Mouse (Mus musculus): ENCODE results near the gene Gli1.
"Not testable (repeated sequence)": the region's sequence is repeated elsewhere in the genome, so short reads cannot be mapped to it uniquely, and the experiment has no call there.

The Gli1 gene

DNA sequence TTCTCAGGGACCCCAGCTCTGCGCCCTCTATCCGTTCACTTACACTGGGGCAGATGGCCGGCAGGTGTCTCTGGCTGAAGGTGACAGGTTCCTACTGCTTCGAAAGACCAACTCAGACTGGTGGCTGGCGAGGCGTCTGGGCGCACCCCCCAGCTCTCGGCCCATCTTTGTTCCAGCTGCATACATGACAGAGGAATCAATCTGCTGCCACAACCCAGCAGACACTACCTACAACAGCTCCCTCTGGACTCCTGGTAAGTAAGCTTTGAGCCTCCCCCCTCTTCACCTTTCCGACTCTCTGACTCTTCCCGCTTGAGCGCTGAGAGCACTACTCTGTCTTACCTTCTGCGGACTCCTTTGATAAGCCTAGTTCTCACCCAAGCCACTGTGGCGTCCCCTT lies 19.6 kb downstream of the Gli1 start:
- no peak for ATAC-seq (ENCODE audit: low TSS enrichment)

DNA sequence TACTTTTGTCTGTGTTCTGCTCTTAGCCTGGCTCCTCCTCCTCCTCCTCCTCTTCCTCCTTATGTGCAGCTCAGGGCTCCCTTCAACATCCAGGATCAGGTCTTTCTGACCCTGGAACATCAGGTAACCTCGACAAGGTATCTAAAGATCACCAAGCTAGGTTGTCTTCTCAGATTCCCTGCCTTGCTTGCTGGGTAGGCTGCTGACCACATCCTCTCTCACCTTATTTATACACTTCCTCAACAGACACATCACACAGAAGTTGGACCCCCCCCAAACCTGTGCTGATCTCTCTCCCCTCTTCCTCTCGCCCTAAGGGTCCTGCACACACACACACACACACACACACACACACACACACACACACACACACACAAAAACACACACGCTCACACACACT lies 20.2 kb downstream of the Gli1 start, which contains the start of gene Arhgap9:
Gene Arhgap9, plus strand, starts transcription at position 344 of the 400 bp plus-strand sequence.
- ATAC-seq (ENCODE audit: low TSS enrichment), result no peak

DNA sequence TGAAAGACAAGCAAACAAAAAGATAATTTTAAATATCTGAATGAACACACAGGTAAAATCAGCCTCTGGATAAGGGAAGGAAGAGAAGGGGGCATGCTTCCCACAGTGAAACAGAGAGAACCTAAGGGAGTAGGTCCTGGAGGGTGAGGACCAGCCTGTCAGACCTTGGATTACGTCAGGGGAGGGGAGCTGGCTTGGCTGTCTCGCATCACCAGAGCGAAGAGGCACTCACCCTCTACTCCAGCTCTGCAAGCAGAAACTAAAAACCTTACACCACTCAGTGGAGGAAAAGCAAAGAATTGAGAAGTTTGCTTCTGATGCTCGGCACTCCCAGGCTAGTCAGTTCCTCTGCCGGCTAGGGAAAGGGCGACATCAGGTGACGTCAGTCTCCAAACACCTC lies 21.8 kb downstream of the Gli1 start:
- ATAC-seq (ENCODE audit: low TSS enrichment), result no peak

DNA sequence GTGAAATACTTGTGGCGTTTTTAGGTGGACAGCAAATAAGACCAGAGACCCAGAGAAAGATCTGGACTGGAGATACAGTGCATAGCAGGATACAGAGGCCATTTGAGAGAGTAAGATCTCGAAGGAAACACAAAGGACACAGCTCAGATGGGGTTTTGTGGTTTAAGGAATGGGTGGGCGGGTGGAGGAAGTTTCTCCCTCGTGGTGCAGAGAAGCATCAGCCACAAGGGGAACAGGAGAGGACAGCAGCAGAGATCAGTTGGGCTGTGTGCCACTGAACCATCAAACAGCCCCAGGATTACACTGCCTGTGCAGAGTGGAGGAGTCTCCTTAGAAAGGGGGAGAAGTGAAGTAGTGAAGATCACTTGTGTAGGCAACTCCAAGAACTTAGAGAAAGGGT lies 23.8 kb downstream of the Gli1 start:
- ATAC-seq (ENCODE audit: low TSS enrichment), result no peak

DNA sequence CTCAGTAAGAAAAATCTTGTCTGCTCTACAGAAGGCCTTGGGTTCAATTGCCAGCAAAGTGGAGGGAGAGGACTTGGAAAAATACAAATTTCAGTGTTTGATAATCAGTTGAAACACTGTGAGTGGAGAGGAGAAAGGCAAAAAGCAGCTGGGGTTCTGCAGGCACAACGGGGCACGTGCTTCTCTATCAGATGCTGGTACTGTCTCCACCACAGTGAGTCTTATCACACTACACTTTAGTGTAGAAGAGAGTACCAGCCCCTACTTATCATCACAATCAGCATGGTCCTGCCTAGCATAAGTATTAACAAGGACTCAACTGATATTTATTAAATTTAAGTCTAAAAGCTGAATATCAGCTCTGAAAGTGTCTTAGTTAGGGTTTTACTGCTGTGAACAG lies 24.5 kb downstream of the Gli1 start:
- ATAC-seq (ENCODE audit: low TSS enrichment), result no peak

DNA sequence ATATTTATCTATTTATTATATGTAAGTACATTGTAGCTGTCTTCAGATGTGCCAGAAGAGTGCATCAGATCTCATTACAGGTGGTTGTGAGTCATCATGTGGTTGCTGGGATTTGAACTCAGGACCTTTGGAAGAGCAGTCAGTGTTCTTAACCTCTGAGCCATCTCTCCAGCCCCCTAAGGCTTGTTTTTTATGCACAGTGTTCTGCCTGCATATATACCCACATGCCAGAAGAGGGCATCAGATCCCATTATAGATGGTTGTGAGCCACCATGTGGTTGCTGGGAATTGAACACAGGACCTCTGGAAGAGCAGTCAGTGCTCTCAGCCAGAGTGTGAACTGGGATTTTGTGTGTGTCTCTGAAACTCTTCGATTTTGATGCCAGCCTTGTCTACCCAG lies 26.8 kb downstream of the Gli1 start:
- not testable (repeated sequence) for ATAC-seq (ENCODE audit: low TSS enrichment)

DNA sequence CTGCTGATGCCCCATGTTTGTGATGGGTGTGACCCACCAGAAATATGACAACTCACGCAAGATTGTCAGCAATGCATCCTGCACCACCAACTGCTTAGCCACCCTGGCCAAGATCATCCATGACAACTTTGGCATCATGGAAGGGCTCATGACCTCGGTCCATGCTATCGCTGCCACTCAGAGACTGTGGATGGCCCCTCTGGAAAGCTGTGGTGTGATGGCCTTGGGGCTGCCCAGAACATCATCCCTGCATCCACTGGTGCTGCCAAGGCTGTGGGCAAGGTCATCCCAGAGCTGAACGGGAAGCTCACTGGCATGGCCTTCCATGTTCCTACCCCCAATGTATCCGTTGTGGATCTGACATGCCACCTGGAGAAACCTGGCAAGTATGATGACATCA lies 28.3 kb downstream of the Gli1 start:
- not testable (repeated sequence) for ATAC-seq (ENCODE audit: low TSS enrichment)

DNA sequence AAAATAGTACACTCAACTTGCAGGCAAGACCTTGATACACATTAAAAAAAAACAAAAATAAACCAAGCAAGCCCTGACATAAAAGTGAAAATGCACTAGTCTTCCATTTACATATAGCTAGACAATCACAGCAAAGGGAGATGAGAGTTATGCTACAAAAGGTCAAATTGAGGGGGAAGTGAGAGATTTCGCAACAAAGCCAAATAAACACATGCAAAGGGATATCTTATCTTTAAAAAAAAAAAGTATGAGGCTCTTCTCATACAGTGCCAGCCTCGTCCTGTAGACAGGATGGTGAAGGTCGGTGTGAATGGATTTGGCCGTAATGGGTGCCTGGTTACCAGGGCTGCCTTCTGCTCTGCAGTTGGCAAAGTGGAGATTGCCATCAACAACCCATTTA lies 28.9 kb downstream of the Gli1 start:
- no peak for ATAC-seq (ENCODE audit: low TSS enrichment)

DNA sequence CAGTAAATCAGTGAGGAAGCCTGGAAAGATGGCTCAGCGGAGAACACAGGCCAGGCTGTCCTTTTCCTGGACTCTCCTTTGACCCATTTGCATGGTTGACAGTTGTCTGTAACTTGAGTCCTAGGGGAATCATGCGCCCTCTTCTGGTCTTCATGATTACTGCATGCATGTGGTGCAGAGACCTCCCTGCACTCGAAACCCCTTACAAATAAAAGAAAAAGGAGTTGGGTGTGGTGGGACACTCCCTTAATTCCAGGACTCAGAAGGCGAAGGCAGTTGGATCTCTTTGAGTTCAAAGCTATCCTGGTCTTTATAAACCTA lies 29.5 kb downstream of the Gli1 start:
- ATAC-seq (ENCODE audit: low TSS enrichment), result peak; percentile 60

DNA sequence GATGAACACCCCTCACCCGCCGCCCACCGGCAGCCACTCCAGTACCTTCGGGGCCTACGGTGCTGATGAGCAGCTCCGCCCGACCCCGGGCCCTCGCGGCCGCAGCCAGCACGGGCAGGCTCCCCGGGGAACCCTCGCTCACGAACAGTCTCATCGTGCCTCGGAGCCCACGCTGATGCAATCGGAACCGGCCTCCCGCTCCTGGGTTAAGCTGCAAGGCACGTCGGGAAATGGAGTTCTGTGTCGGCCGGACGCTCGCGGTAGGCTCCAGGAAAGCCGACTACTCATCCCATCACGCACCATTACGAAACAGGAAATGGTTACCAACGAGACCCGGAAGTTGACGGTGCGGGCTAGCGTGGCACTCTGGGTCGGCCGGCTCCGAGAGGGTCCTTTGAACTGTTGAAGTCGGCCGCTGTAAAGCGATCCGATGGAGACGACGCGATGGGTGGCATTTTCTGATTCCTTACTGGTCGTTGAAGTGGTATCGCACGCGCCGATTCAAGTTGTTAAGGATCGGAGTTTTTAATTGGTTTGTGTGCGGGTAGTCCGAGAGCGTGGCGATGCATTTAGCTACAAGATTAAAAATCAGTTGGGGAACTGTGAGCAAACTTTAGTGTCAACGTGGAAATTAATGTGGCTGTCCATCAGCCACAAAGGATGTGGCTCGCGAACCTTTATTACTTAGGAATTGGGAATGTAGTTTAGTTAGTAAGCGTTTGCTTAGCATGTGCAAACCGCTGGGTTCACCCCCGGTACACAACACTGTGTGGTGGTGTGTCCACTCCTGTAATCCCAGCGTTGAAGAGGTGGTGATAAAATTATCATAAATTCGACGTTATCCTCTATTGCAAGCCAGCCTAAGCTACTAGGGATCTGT lies 30.1 kb downstream of the Gli1 start, which contains the start of gene Mars:
Gene Mars, minus strand, starts transcription at position 311 of the 880 bp plus-strand sequence.
- ATAC-seq (ENCODE audit: low TSS enrichment), result peak; percentile 98

DNA sequence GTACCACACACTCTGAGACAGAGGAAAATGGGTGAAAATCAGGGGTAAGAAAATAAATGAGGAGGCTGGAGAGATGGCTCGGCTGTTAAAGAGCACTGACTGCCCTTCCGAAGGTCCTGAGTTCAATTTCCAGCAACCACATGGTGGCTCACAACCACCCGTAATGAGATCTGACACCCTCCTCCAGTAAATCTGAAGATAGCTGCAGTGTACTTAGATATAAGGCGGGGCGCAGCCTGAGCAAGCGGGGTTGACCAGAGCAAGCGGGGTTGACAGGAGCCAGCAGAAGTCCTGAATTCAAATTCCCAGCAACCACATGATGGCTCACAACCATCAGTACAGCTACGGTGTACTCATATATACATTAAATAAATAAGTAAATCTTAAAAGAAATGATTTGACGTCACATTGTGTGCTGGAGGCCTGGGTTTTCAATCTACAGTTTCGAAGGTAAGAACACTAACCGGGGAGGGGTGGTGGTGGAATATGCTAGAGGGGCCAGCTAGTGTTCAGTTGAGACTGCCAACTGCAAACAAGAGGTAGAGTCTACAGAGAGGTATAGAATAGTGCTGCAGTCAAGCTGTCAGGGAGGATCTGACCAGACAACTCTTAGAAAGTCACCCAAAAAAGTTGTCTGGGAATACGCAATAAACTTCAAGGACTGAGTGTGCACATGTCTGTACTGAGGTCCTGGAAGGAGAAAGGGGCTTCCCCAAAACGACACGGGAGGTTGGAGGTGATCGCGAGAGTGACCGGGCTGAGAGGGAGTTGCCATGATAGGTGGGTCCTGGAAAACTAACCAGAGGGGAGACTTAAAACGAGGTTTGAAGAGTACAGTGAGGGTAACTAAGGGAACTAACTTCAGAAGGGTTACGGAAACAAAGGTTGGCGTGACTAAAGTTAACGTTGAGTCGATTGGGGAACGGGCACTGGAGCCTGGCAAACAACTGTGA lies 31.0 kb downstream of the Gli1 start:
- 0 out of 2 replicates have a peak, but pooled peaks have one; percentile 1 for ATAC-seq (ENCODE audit: low TSS enrichment)

DNA sequence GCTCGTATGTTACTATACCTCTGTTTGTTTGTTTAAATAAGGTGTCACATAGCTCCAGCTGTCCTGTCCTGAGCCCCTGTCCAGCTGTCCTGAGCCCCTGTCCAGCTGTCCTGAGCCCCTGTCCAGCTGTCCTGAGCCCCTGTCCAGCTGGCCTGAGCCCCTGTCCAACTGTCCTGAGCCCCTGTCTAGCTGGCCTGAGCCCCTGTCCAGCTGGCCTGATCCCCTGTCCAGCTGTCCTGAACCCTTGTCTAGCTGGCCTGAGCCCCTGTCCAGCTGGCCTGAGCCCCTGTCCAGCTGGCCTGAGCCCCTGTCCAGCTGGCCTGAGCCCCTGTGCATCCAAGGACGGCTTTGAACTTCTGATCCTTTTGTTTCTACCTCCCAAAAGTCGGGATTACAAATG lies 32.6 kb downstream of the Gli1 start:
- ATAC-seq (ENCODE audit: low TSS enrichment), result not testable (repeated sequence)

DNA sequence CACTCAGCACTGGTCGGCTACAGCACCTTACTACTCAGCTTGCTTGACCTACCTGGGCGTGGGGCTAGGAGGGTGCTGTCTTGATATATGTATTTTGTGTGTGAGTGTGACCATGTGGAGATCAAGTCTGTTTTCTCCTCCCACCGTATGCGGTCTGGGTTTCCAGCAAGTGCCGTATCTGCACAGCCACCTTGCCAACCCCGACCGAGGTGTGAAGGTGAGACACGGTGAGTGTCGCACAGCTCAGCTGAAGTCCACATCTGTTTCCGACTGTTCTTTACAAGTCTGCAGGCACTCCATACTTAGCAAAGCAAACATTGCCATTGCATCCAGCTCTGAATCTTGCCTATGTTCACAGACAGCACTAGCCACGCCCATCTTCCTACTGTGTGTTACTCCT lies 38.6 kb downstream of the Gli1 start:
- ATAC-seq (ENCODE audit: low TSS enrichment), result no peak

DNA sequence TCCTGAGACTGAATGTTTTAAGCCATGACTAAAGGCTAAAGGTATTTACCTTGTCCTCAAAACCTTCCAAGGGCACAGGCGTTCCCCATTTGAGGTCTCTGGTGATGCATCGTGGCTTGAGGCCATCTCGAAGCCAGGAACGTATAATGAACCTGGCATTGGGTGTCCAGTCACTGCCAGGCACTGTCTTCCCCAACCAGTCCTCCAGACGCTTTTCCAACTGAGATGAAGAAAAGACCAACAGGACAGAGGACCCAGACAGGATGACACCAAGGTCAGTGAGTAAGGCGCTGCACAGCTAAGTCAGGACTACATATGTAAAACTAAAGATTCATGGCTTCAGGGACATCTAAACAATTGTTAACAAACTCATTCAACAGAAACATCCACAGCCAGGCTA lies 41.4 kb downstream of the Gli1 start:
- no peak for ATAC-seq (ENCODE audit: low TSS enrichment)

DNA sequence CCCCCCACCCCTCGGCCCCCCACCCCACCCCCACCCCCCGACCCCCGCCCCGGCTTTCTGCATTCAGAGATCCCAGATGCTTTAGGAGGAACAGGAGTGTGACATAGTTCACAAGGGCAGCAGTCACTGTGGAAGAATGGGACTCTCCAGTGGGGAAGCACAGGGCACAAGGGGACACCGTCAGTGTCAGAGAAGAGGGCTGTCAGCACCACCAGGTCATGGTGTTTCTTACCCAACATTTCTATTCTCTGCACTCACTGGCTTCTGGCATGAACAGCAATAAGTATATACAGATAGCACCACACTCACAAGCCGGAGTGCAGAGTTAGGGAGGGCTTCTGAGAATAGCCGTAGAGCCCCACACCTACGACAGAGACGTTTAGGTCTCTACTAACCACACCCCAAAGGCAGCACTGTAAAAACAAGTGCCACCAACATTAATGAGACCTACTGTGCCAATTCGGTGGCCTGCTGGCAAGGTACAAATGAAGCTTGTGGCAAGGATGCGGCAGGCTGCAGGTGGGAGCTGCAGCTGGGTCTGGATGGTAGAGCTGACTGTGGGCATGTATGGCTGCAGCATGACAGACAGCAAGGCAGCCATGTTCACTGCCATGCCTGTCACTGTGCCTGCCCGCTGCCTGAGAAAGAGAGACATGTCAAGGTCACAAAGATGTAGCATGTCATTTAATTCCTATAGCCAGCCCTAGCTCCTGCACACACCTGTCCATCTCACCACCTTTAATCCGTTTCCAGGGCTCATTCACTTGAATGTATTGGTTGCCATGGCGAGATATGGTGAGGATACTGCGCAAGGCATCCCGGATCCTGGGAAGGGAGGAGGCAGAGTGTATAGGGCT lies 44.5 kb downstream of the Gli1 start:
- 0 out of 2 replicates have a peak, but pooled peaks have one; percentile 4 for ATAC-seq (ENCODE audit: low TSS enrichment)

DNA sequence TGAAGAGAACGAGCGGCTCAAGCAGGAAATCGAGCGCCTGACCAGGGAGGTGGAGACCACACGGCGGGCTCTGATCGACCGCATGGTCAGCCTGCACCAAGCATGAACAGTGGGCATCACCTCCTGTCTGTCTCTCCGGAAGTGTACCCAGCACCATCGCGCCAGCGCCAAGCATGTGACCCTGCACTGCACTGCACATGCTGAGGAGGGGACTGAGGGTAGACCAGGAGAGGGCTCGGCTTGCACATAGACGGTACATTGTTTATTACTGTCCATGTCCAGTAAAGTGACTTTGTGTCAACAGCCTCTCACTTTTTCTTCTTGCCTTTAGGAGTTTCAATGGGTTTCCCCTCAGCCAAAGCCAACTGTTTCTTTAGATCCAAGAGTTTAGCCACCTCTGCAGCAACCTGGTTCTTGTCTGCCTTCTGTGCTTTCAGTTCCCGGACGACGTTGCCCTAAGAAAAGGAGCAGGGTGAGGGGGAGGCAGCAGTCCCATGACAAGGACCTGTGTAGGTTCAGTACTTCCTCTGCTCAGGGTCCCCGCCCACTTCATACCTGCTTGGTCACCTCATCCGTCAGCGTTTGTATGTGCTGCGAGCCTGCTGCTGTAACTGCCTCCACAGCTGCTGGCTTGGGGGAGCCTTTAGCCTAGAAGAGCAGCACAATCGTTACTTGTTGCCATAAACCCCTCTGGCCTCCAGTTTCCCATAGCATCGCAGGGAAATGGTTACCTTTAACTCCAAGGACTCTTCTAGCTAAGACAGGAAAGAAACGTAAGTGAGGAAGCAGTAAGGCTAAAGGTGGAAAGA lies 45.6 kb downstream of the Gli1 start:
- ATAC-seq (ENCODE audit: low TSS enrichment), result no peak

DNA sequence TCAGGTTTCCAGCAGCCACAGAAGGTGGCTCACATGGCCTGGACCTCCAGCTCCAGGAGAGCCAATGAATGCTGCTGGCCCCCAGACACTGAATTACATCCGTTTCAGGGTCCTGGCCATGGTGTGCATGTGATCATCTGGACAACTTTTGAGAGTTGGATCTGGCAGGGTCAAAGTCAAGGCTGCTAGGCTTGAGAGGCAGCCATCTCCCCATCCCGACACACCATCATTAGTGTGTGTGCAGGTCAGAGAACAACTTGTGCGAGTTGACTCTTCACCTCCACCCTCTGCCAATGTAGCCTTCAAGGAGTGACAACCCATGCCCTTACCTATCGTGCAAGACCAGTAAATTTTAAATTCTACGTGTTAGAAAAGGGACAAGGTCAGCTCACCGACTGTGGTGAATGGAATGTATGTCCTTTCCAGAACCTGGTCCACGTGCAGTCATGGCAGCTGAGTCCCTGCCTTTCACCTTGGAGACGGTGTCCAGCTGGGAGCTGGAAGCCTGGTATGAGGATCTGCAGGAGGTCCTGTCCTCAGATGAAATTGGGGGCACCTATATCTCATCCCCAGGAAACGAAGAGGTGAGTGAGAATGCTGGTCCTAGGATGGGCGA lies 46.8 kb downstream of the Gli1 start:
- ATAC-seq (ENCODE audit: low TSS enrichment), result no peak

DNA sequence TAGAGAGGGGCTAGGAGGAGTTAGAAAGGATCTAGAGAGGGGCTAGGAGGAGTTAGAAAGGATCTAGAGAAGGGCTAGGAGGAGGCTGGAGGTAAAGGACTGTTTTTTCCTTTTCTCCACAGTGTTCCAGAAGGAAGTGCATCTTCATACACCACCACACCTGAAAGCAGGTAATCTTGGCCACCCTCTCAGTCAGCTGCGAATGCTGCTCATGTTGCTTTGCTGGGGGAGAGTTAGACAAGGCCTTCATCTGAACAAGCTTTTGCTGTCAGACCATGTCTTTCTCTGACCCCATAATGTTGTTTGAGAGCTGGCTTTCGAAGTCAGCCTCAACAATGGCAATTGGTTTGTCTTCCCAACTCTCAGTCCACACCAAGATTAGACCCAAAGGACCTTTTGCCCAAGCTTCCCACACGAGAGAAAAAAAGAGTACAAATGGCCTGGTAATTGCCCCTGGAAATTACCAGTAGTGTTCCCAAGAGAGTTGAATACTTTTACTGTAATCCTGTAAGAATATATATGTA lies 48.1 kb downstream of the Gli1 start:
- ATAC-seq (ENCODE audit: low TSS enrichment), result no peak

DNA sequence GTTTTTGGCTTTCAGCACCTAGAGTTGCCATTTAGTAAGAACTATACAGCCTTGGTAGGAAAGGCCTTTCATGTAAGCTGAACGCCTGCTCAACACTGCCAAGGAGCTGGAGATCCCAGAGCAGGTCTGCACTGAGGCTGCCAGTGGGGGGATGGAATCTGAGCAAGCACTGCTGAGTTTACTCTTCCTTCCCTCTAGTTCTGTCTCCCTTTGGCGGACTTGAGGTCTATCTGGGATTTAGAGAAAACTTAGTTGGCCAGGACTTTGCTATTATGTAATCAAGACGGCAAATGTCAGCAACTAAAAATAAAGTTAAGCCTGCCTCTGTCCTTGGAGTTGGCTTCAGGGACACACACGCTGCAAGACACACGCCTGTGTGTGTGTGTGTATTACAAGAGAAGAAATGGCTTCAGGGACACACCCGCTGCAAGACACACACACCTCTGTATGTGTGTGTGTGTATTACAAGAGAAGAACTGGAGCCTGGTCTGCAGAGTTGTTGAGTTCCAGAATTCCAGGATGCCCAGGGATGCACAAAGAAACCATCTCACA lies 48.7 kb downstream of the Gli1 start:
- no peak for ATAC-seq (ENCODE audit: low TSS enrichment)

Data from frontal cortex, adult (tissue).